Mouse (Mus musculus): Measurements from ENCODE around the gene Pcsk7. TPM values are rescaled to one million over a fixed set of nuclear protein-coding genes. Genes with fewer than 3 reads are reported as not detected.

Pcsk7 gene
- total RNA-seq, 2 experiments from 2014 or later: 8.0 to 9.0 TPM

- DNase-seq (ENCODE audit: low spot score): no peak
These were observed 32.8 kb downstream of the Pcsk7 start for GRCm38 (mm10) chr9:45938952-45939637.

GRCm38 (mm10) chr9:45939794-45940193 lies 33.5 kb downstream of the Pcsk7 start:
- DNase-seq (ENCODE audit: low spot score): no peak

DNA sequence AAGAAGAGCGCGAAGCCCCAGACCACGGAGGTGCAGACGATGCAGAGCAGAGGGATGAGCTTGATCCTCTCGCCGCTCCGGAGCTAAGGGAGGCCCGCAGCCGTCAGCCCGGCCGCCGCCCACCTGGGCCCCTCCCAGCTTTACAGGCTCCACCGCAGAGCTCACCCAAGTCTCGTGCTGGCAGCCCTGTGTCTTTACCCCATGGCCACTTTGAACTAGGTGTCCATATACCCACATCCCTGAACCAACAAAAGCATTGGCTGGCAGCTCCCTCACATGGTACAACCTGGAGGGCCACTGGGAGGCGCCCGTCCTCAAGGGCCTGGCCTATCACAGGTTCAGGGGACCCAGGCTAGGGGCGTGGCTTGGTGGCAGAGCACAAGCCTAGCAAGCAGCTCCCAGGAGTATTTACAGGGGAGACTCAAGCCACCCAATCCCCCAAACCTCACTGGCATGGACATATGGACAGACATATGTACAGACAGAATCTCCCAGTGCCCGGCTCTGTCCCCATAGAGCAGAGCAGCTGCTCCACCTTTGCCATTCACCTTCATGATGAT lies 35.1 kb downstream of the Pcsk7 start:
- no peak for DNase-seq (ENCODE audit: low spot score)

- no peak for DNase-seq (ENCODE audit: low spot score)
These were observed 36.2 kb downstream of the Pcsk7 start for GRCm38 (mm10) chr9:45942464-45942863.

DNA sequence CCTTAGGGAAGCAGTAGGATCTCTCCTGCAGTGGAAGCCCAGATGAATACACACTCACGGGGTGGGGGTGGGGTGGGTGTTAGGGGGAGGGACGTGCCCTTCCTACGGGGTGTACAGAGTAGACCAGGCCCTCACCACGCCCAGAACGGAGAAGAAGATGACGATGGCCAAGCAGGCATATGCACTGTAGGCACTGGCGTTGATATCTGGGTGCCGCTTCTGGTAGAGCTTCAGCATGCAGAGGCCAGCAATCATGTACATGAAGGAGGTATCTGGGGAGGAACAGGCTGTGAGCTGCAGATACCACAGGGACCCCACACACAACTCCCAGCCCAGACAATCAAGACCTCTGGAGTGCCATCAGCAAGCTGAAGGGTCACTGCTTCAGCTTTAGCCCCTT lies 36.6 kb downstream of the Pcsk7 start:
- DNase-seq (ENCODE audit: low spot score): no peak

- no peak for DNase-seq (ENCODE audit: low spot score)
These were observed 37.6 kb downstream of the Pcsk7 start for GRCm38 (mm10) chr9:45943628-45944505.

DNA sequence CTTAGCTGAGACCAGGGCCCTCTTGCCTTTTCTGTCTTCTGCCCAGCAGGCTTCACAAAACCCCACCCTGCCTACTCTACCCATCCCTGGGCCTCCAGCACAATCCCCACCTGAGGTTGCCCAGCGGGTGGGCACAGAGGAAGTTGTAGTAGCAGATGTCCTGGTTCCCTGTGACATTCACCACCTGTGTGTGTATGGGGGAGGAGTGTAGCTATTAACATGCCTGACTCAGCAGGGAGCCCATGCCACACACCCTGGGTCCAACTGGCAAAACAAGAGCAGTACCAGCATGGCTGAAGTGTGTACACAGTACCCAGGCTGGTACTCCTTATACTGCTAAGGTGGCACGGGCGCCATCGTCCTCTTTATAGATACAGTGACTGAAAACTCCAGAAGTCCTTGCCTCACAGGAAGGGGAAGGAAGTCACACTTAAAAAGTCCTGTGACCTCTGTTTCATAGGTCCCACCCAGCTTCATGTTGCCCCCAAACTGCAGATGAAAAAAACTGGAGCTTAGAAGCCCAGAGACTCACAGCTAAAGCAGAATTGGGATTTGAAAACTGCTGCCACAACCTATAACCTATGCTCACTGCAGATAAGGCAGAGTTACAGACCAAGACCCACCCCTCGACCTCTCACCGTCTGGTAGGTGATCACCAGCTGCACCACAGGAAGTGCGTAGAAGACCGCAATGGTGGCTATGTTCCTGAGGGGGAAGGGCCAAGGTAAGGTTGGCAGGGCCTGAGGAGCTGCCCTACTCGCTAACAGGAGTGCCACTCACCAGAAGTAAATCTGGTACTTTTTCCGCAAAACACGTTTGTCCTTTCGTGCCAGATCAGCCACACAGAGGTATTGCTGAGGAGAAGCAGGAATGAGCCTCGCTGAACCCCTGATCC lies 38.5 kb downstream of the Pcsk7 start:
- DNase-seq (ENCODE audit: low spot score): no peak

GRCm38 (mm10) chr9:45945721-45946120 lies 39.4 kb downstream of the Pcsk7 start:
- DNase-seq (ENCODE audit: low spot score): no peak

DNA sequence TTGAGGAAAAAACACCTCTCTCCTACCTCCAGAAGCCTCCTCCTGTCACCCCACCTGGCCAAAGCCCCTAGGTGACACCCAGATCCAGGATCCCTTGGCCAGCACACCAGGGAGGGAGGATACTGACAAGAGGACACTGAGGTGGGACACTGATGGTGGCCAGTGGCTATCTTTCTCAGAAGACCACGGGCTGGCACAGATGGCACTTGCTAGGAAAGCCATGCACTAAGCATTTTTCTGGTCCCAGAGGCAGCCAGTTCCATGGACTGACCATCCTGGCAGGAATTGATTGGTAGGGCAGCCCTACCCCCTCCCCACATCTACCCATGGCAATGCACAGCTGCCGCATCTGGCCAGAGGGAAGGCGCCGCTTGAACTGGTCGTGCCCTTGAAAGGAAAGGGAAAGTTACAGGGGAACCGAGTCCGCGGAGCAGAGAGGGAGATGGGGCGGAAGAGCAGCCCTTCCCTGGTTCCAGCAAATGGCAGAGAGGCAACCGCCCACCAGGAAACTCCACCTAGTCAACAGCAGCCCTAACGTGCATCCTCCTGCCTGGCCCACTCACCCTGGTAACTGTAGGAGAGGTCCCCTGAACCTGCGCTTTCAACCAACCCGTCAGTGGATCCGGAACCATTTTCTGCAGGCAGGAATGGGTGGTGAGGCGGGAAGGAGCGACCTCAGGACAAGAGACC lies 40.0 kb downstream of the Pcsk7 start:
- DNase-seq (ENCODE audit: low spot score): no peak

- DNase-seq (ENCODE audit: low spot score): no peak
These were observed 40.5 kb downstream of the Pcsk7 start for GRCm38 (mm10) chr9:45946872-45947183.

- DNase-seq (ENCODE audit: low spot score): no peak
These were observed 45.8 kb downstream of the Pcsk7 start for GRCm38 (mm10) chr9:45952057-45952456.

GRCm38 (mm10) chr9:45952890-45953289 lies 46.6 kb downstream of the Pcsk7 start:
- no peak for DNase-seq (ENCODE audit: low spot score)

DNA sequence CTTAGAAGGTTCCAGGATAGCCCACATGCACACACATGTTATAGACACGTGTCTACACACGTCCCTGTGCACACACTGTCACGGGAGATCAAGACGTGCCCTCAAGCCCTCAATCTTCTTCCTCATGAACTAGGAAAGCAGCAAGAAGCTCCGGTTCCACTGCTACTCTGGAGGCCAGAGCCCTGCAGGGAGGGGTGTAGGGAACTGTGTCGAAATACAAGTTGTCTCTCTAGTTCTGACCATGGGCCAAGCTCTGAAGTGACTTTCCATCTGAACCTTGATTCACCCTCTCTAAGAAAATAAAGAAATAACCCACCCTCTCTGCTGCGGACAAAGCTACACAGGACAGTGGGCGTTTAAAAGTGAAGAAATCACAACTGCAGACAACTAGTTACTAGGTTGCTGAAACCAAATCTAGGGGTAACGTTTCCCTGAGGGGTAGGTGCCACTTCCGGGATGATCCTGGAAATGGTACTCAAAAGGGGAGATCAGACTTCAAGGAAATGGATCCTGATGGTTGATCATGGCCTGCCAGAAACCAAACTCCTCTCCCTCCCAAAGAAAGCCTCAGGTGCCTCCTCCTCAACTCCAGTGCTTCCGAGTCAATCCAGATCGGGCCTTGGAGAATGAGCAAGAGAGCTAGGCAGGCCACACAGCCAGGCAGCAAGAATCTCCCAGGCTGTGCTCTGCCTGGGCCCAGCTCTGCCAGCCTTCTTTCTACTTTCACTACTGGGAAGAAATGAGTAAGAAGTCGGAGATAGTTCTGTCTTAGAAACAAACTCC lies 47.4 kb downstream of the Pcsk7 start:
- no peak for DNase-seq (ENCODE audit: low spot score)

- peak; percentile 44 for DNase-seq (ENCODE audit: low spot score)
These were observed 48.2 kb downstream of the Pcsk7 start for GRCm38 (mm10) chr9:45954294-45955106.

GRCm38 (mm10) chr9:45955107-45955963 lies 49.0 kb downstream of the Pcsk7 start, which contains the start of gene Sidt2:
Gene Sidt2 (minus strand): TSS chr9:45955258.
- DNase-seq (ENCODE audit: low spot score): peak; percentile 88

DNA sequence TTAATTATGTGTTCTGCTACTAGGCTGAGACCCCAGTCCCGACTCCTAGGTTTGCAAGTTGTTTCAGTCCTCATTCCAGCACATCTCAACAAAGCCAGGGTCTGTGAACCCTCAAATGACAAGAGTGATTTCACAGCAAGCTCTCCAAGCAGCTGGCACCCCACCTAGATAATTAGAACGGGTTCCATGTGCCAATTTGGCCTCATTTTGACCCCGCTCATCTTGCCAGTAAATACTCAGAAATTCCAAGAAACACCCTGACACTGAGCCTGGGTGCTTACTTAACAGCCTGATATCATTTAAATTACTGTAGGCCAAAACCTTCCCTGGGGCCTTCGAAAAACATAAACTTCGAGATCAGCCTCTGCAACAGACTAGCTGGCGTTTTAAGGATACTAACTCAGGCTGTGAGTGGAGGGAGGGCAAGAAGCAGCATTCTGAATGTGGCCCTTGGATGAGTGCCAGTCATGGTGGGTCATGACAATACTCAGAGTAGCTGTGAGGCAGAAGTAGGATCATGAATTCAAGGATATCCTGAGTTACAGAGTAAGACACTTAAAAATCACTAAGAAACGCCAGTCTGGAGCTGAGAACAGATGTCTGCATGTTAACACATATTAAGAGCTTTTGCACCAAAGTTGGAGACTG lies 51.9 kb downstream of the Pcsk7 start:
- peak; percentile 29 for DNase-seq (ENCODE audit: low spot score)

- no peak for DNase-seq (ENCODE audit: low spot score)
These were observed 52.6 kb downstream of the Pcsk7 start for GRCm38 (mm10) chr9:45958851-45959250.

DNA sequence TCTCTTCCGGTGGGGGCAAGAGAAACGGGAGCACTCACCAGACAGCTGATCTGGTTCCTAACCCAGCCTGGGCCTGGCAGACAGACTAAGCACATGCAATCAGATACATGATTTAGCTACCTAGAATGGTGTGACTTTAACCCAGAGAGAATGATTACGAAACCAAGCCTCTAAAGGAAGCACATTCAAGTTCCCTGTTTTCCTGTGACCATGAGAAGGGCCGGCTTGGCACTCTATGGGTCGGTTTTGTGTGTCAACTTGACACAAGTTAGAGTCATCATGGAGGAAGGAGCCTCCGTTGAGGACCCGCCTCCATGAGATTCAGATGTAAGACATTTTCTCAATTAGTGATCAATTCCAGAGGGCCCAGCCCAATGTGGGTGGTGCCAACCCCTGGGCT lies 53.4 kb downstream of the Pcsk7 start:
- DNase-seq (ENCODE audit: low spot score): no peak
